Mouse (Mus musculus) urinary bladder, adult 18-20 months (tissue): ENCODE measurements around the gene Klf11.

Experiments
- DNase-seq, 2 experiments: peaks; one replicate each; pipeline ENCODE4 v3.0.0; 2022; ENCODE audit warnings: low spot score in 2 of 2, mixed read lengths in 2 of 2

The Klf11 gene

DNA sequence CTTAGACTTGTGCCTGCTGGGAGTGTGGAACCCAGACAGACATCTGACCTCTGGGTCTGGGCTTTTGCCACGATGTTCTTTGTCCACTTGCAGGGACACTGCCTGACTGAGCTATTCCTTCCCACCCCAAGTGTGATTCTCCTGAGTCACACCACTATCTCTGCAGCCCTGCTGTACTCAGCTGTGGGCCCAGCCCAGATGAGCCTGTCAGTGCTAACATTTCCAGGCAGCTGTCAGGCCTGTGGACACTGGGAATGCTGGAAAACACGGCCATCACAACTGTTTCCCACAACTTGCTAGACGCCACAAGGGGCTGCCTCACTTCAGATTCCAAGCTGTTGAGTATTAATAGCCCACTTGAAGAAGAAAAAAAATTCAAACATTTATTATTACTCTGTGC, 51.9 kb downstream of the Klf11 start:
- no peak for DNase-seq

DNA sequence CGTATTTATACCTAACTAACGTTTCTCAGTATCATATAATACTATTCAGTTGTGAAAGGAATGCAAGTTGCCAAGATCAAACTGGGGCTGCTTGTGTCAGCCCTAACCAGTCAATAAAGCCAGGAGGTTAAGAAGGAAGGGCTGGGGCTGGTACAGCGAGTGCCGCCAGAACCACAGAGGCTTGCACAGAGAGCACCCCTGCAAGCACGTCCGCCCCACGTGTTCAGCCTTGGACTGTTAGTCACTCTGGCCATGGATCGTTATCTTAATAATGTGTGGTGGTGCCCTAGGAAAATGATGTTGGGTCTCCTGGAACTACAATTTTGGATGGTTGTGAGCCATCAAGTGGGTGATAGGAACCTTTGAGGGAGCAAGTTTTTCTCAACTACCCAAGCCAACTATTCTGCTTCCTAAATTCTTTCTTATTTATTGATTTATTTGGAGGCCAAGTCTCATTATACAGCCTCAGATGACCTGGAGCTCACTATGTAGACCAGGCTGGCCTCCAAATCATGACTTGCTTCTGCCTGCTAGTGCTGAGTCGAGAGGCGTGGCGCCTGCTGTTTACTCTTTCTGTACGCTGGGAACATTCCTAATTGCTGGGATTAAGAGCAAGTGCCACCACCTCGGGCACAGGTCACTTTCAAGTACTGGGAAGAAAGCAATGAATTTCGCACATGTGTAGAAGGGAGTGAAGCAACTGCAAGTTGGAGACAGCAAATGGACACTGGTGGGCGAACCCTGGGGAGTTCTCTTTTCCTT, 54.6 kb downstream of the Klf11 start:
- DNase-seq, result no peak

DNA sequence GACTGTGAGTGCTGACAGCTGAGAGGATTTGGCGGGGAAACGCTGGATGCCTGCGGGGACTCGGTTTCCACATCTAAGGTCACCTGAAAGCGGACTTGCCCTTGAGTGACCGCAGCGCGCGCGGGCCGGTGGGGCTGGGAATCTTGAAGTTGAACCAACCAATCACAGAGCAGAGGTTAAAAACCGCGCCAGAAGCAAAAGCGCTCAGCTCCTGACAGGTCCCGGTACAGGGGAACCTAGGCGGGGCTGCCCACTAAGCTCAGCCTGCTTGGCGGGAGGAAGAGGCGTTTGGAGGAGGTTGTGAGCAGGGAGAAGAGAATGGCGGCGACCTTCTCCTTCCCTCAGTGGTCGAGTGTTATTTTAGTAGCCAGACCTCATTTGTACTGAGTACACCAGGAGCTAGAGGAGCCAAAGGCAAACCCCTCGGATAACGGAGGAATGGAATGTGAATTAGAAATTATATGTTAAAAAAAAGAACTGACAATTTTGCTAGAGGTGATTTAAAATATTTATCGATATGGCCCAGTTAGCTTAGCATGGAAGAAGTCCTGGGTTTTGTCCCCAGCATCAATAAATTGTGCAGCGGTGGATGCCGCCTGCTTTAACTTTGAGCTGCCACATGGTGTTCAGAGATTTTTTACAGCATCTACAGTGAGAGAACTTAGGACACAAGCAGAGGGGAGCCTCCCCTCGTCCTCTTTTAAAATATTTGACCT, 55.8 kb downstream of the Klf11 start:
- no peak for DNase-seq

DNA sequence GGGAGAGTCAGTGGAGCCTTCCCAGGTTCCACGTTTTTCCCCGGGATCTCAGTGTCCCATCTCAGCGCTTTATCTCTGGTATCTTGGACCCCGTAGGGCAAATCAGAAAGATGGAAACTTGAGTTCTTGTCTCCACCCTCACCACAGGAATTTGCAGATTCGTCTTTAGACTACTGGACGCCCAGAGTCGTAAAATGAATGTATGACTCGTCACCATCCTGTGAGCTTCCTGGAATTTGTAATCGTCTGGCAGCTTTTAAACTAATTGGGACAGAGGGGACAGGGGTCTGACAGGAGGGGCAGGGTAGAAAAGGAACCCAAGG, 56.4 kb downstream of the Klf11 start:
- DNase-seq, result no peak

DNA sequence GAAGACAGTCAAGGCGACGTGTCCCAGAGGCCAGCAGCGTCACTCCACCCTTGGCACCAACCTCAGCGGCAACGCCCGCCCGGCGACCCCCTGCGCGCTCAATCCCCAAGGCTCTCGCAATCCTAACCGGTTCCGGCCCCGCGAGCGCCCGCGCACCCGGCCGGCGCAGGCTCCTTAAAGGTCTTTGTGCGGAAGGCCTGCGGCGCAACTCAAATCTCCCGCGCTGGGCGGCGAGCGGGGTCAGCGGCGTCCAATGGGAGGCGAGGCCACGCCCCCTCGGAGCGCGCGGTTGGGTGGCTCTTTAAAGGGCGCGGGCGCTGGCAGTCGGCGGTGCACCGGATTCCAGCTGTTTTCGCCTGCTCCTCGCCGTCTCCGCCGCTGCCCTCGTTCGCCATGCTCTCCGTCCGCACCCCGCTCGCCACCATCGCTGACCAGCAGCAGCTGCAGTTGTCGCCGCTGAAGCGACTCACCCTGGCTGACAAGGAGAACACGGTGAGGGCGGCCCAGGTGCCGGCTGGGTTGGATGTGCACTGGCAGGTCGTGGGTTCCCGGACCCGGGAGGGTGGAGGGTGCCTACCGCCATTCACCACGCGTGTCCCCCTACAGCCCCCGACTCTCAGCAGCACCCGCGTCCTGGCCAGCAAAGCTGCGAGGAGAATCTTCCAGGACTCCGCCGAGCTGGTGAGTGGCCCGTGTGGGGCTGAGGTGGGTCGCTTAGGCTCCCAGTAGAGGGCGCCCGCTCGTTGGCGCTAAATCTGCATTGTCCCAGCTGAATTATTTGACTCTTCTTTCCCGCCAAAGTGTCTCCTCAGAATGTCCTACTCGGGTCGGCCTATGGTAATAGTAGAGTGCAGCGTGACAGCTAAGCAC, 57.1 kb downstream of the Klf11 start, which contains the start of gene Rrm2:
TSS of gene Rrm2 (plus strand) at position 288 of the 870 bp plus-strand sequence.
- peak; percentile 85 to 90 for DNase-seq

DNA sequence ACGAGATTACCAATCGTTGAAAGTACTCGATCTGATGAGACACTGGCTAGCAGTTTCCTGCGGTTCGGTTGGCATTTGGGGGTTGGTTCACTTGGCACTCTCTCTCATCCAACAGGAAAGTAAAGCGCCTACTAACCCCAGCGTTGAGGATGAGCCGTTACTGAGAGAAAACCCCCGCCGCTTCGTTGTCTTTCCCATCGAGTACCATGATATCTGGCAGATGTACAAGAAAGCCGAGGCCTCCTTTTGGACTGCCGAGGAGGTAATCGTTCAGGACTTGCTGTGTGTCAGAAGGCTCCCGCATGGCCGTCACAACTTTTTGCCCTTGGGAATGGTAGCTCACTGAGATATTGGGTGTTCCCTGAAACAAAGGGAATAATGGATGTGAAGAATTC, 57.7 kb downstream of the Klf11 start:
- peak in 1 of 2 experiments; percentile 28 for DNase-seq

DNA sequence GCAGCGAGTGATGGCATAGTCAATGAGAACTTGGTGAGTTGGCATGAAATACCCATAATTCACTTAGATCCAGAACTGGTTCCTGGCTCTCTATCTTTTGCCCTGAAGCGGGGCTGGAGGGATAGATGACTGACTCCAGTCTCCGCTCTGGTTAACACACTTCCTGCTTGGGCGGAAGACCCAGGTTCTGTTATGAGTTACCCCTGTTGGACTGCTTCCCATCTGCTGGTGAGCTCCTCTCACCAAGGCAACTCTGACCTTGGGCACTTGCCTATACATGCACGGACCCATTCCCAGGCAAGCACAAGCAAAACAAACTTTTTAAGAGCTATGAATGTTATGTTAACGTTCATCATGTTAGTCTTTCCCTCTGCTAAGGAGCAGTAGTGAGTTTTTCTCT, 58.3 kb downstream of the Klf11 start:
- DNase-seq, result peak; percentile 65 to 69

DNA sequence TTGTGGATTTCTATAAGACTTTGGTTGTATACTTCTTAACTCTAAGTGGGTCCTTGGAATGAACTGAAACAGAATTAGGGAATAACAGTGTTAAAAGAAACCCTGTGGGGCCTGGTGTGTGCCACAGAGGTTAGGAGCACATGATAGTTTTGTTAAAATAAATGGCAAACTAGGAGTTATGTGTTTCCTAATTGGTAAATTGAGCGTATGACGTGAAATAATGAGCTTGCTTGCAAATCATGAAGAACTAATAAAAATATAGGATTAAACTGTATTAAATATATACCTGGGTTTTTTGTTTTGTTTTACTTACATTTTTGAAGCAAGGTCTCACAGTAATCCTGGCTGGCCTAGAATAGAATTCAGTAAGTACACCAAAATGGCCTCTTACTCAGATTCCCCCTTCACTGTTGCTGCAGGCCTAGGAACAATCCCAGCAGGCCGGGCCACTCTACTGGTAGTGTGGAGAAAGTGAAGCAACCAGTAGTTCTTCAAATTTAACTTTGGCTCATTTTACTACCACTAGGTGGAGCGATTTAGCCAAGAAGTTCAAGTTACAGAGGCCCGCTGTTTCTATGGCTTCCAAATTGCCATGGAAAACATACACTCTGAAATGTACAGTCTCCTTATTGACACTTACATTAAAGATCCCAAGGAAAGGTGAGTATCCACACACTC, 58.9 kb downstream of the Klf11 start:
- DNase-seq, result peak in 1 of 2 experiments; percentile 41

DNA sequence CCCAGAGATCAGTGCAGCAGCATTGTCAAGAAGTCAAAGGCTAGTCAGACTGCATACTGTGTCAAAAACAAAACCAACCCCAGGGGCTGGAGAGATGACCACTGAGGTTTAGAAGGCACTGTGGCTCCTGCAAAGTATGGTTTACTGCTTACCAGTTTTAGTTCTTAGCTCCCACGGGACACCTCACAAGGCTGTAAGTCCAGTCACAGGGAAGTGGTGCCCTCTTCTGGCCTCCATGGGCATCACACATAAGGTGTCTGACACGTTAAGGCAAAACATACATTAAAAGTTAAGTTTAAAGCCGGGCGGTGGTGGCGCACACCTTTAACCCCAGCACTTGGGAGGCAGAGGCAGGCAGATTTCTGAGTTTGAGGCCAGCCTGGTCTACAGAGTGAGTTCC, 59.6 kb downstream of the Klf11 start:
- no peak for DNase-seq
